Mouse (Mus musculus) layer of hippocampus, adult 11-12 months (tissue): ENCODE results near the gene Hist1h2ad.
"Not testable (repeated sequence)": the region's sequence is repeated elsewhere in the genome, so short reads cannot be mapped to it uniquely, and the experiment has no call there.

Experiments used
- DNase-seq: peaks from one replicate; pipeline ENCODE4 v3.0.0; 2022; ENCODE audit warnings: low spot score

Hist1h2ad gene

GRCm38 (mm10) chr13:23584331-23584730 lies 10.2 kb downstream of the Hist1h2ad start:
- no peak for DNase-seq

- DNase-seq, result peak; percentile 72
These were observed 10.9 kb downstream of the Hist1h2ad start for GRCm38 (mm10) chr13:23585029-23585441.

- peak; percentile 77 for DNase-seq
These were observed 11.4 kb downstream of the Hist1h2ad start for GRCm38 (mm10) chr13:23585442-23586098.

DNA sequence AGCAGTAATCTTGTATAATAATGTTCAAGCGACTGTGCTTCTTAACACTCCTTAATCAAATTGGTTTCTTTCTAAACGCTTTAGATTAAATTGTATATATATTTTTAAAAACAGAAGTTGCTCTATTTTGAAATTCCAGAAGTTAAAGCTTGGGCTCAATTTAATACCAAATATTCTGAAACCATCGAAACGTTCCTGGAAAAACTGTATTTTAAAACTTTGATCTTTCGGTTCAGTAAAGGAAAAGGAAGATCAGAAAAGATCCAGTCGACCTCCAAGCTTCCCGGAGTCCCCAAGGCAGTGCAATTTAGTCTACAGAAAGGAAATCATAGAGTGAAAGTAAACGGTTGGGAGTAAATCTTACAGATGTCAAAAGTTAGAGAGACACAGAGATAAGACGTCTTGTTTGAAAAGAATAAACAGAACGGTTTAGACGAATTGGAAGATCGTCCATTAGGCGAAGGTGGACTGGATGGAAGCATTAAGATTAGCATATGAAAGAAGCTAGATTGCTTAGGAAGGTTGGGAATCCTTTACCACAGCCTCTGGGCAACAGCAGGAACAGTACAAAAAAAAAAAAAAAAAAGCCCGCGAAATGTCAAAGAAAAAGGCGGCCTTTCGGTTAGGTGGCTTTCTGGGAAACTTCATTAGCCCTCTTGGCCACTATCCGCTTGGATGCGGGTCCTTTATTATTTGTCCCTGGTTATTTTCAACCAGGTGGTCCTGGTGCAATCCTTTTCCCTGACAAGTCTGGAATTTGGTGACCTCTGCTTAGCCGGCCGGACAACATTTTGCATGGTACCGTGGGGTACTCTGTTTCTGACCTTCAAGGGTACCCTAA lies 12.1 kb downstream of the Hist1h2ad start:
- DNase-seq, result no peak

- DNase-seq, result no peak
These were observed 12.7 kb downstream of the Hist1h2ad start for GRCm38 (mm10) chr13:23586940-23587225.

GRCm38 (mm10) chr13:23591206-23591605 lies 17.0 kb downstream of the Hist1h2ad start:
- DNase-seq, result no peak

DNA sequence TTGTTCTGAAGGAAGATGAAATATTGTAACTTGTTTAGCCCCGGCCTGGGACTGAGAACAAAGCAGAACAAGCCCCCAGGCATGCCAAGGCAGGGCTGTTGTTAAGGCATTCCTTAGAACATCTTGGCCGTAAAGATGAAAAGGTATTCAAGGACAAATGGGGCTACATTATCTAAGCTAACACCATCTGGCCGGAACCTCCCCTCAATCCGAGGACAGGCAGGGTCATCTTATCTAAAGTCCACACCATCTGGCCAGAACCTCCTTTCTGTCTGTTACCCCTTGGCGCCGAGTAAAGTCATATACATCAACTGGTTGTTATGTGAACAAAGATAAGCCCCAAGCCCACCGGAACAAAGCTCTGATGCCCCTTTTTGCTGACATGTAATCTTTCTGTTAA lies 17.7 kb downstream of the Hist1h2ad start:
- DNase-seq, result not testable (repeated sequence)

DNA sequence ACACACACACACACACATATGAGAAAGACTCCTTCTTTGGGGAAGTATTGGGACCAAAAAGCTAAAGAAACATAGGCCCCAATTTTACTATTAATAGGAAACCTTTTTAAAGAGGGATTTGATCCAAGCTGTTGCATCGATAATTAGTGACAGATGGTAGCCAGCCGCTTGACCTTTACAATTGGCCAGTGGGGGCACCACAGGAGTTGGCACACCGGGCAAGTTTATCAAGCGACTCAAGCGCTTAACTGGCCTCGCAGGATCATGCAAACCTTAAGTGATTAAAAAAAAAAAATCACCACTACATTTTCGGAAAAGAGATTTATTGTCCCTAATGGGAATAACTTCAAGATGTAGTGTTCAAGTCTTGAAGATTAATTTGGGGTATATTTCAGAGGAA lies 18.4 kb downstream of the Hist1h2ad start:
- DNase-seq, result no peak

- no peak for DNase-seq
These were observed 19.0 kb downstream of the Hist1h2ad start for GRCm38 (mm10) chr13:23593051-23593770.

GRCm38 (mm10) chr13:23595185-23595584 lies 21.0 kb downstream of the Hist1h2ad start:
- DNase-seq, result no peak

- DNase-seq, result no peak
These were observed 21.6 kb downstream of the Hist1h2ad start for GRCm38 (mm10) chr13:23595622-23596372.

DNA sequence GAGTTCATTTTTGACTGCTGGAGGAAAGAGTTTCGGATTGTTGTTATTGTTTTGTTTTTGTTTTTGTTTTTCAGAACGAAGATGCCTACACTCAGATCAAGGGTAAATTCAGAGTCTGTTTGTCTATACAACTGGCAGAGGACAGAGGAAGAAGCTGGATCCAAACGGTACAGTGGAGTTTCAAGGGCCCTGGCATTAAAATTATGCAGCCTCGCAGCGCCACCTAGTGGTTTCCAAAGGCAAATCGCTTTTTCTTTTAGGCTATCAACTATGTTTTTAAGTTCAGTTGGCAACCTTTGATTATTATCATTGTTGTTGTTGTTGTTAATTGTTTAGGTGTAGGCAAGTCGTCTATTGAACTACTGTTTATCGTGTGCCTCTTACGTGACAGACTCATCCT lies 23.8 kb downstream of the Hist1h2ad start:
- peak; percentile 65 for DNase-seq

DNA sequence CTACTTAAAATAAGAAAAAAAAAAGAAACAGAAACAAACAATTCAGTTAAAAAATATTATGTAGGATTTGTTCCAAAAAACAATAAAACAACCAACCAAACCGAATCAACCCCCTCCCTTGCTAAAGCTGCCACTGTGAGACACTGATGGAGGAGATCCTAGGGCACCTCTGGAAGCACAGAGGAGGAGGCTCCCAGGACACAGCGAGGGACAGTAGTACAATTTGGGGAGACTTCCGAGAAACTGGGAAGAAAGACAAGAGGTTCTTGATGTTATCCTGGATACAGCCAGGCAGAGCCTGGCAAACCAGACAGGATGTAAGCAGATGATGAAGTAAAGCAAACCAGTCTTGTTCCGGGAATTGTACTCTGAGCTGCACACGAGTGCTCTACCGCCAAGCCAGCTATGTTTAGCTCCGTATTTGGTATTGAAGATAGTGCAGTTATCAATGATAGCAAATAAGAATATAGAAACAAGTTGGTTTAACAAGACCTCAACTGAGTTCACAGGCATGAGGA lies 29.1 kb downstream of the Hist1h2ad start:
- no peak for DNase-seq

DNA sequence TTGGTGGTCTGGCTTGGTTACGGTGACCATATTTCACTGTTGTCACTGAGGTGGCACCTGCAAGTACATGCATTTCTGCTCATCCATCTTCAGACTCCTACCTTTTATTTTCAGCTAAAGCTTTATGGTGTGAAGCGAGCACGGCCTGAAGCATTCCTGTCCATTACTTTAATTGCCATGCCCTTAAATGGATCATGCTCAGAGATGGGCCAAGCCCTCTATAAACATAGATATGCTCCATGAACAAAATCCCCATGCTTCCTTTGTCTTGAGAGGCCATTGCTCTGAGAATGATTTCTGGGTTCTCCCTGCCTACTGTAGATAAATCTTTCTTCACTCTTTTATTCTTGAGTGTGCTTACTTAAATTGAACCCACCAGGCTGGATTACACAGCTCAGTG lies 30.3 kb downstream of the Hist1h2ad start:
- DNase-seq, result no peak

DNA sequence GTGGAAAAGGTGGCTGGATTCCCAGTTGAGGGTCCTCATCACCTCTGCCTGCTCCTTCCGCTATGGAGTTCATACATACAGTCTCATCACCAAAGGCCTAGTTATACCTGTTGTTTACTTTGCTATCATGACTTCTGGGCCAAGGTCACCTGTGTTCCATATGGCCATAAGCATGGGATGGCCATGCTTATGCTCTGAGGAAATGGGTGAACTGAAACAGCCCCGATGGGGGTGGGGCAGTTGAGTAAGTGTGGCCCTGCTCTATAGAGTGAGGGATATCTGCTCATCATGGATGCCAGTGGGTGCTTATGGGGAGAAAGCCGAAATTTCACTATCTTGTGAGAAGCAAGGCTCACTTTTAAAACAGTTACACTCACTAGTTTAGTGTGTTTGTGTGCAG lies 30.9 kb downstream of the Hist1h2ad start:
- no peak for DNase-seq

DNA sequence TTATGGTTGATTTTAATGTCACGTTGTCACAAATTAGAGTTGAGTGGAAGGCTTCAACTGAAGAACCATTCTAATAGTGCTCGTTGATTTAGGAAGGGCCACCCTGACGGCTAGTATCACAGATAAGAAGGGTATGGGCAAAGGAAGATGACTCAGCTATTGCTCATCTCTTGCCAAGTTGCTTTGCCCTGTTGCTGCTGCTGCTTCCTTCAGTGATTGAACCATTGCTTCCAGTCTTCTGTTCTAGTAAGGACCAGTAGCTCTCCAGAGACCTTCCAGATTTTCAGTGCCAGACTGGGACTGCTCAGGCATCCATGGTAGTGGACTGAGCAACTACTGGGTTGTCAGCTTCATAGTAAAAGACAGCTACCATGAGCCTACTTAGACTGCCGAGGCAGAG lies 35.0 kb downstream of the Hist1h2ad start:
- no peak for DNase-seq

DNA sequence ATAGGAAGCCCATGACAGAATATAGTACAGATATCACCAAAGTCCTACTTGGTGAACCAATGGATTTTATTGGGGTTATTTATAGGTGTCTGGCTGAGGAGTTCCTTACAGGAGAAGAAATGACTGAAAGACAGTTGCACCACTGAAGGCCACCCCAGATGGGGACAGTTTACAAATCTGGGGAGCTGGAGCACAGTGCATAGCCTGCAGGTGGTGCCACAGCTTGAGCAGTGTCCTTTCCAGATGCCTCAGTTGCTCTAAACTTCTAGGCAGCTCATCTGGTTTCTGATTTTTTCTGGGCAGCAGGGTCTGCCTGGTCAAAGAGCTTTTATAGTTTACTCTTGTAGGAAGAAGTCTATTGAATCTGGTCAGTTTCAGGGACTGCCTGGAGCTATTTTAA lies 35.7 kb downstream of the Hist1h2ad start:
- no peak for DNase-seq

- DNase-seq, result no peak
These were observed 36.2 kb downstream of the Hist1h2ad start for GRCm38 (mm10) chr13:23610393-23610792.

DNA sequence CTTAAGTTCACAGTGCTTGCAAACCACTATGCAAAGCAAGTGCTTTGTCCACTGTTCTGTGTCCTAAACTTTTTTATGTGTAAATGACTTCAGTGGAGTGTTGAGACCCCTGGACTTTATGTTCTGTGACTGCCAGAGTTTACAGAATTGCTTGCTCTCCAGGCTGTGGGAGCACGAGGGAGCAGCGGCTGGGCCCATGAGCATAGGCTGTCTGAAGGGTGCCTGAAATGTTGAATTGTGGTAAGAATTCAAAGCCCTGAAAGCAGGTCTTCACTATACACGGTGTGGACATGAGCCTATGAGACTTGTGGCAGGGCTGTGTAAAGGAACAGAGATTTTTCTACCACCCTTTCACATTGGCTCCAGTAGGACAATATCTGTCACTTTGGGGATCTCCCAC lies 37.5 kb downstream of the Hist1h2ad start:
- DNase-seq, result no peak

DNA sequence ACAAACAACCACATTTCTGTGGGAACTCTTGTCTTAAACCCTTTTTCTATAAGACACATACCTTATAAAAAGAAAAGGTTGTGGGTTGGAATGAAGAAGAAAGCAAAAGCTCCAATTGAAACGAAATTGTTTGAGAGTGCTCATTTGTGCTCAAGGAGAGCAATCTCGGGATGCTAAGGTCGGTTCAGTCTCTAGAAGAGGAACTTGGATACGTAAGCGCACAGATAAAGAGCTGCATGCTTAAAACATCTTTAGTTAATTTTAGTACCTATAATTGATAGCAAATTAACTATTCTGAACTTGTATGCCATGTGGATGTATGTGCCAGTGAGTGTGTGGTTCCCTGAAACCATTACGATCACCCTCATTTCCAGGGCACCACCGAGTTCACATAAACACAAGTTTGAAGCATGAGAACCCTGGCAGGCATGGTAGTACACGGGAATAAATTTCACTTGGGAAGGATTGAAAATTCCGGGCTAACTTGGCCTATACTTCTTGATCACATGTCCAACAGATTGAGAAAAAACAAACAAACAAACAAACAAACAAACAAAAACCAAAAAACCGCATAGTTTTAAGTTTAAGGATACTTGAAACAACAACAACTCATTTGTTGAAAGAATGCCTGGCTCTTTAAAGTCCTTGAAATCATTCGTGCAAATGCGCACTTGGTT lies 46.0 kb downstream of the Hist1h2ad start:
- DNase-seq, result no peak

GRCm38 (mm10) chr13:23620733-23621531 lies 46.8 kb downstream of the Hist1h2ad start, which contains the start of gene Hist1h2be:
Hist1h2be (minus strand) TSS chr13:23621124.
- DNase-seq, result peak; percentile 78
